Mouse (Mus musculus) monocyte, adult 2 months (primary cell): Measurements from ENCODE around the gene Prc1.
A peak's percentile ranks its signal among the peaks of the same experiment; 100 is the strongest.

Experiments
- DNase-seq, 2 experiments: peaks; one replicate each; pipeline ENCODE4 v3.0.0; 2022; ENCODE audit warnings: low spot score in 2 of 2, low read depth in 1 of 2

Gene Prc1

DNA sequence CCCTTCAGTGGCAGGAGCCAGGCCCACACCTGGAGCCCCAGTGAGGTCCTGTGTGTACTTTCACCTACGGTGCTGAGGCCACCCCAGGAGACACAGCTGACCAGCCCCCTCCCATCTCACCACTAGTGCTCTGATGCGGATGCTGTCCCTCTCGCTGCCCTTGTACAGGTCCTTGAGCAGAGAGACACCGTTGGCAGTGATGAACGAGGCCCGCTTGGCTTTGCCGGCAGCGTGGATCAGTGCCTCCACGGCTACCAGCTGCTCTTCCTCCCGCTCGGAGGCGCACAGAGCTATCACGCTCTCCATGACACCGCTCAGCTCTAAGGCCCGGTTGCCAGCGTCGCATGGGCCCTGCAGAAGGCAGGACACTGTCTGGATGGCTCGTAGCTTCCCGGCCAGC is 37.2 kb downstream of the Prc1 start:
- no peak for DNase-seq

DNA sequence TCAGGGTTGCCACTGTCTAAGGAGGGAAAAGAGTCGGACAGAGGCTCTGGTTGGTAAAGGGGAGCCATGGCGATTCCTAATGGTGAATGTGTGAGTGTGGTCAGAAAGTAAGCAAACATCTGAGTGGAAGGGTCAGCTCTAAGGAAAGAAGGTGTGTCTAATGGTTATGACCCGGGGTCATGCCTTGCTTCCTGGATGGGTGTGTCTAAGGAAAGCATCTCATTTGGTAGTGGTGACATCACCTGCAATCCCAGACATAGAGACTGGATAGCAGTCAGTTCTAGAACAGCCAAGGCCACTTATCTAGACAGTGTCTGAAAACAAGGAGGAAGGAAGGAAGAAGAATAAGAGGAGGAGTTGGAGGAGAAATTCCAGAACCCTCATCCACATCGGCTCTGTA is 40.6 kb downstream of the Prc1 start:
- no peak for DNase-seq

DNA sequence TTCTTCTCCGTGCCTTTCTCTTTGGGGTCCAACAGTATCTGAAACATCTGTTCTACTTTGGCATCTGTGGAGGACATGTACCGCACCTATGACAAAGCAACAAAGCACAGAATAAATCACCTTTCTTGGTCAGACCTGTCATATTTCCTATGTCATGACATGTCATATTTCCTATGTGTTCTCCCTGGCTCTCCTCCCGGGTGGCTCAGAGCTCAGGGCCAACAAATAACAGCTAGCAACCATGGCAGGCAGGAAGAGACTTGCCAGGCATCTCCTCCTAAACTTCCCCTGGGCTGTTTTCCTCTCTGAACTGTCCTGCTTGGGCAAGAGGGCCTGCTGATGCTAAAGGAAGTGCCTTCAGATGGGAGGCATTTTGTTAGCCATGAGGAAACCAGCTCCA is 42.7 kb downstream of the Prc1 start:
- DNase-seq: no peak

DNA sequence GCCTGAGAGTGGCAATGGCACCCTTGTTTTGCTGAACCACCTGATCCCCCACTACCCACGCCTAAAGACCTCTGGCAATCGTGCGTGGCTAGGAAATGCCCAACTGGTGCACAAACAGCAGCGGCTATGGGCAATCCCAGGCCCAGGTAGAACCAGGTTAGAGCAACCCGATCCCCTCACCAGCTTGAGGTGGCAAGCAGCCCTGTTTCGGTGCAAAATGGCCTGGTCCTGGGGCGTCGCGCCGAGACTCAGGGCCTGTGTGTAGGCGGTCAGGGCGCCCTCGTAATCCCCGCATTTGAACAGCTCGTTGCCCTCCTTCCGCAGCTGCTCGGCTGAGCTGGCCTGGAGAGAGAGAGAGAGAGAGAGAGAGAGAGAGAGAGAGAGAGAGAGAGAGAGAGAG is 45.1 kb downstream of the Prc1 start:
- DNase-seq: no peak

DNA sequence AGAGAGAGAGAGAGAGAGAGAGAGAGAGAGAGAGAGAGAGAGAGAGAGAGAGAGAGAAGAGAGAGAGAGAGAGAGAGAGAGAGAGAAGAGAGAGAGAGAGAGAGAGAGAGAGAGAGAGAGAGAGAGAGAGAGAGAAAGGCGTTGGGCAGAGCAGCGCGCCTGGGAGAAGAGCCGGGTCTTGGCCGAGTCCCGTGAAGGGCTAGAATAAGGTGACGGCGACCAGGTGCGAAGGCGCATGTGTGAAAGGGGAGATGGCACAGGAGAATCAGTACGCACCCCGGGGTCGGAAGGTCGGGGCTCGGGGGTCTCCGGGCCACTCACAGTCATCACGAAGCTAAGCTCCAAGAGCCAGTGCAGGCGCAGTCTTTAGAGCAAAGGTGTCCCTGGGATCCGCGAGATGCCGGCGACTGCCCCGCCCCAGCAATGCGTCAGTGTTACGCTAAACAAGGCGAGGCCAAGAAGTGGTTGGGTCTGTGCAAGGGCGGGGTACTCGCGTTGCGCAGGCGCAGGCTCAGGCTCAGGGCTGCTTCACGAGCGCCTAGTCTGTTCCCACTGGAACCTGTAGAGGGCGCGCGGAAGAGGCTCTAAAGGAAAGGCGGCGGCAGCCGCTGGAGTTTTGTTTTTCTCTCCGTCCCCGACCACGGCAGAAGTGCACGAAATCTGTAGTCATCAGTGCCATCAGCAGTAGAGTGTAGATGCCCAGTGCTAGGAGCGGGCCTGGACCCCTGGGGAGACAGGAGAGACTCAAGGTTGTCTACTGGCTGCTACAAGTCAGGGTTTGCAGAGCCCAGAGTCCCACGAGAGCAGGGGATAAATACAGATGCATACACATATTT is 45.8 kb downstream of the Prc1 start:
- peak; percentile 91 to 95 for DNase-seq

DNA sequence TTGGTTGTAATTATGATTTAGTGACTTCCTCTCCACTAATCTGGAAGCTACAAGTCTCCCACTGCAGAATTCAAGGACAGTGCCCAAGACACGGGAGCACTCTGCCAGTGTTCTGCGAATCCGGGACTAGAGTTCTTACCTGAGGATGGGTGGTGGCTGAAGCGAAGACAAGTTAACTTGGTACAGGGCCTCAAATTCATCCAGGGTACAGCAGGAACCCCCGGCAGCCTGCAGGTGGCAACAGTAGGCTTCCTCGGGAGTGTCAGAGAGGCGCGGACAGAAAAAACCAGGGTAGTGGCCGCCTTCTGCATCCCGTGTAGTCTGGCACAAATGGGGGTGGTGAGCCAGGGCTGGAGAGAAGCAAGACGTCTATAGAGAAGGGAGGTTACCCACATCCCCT is 46.5 kb downstream of the Prc1 start, which contains the start of gene Unc45a:
TSS of gene Unc45a (minus strand) at position 213 of the 400 bp plus-strand sequence.
- DNase-seq: peak in 1 of 2 experiments; percentile 54

DNA sequence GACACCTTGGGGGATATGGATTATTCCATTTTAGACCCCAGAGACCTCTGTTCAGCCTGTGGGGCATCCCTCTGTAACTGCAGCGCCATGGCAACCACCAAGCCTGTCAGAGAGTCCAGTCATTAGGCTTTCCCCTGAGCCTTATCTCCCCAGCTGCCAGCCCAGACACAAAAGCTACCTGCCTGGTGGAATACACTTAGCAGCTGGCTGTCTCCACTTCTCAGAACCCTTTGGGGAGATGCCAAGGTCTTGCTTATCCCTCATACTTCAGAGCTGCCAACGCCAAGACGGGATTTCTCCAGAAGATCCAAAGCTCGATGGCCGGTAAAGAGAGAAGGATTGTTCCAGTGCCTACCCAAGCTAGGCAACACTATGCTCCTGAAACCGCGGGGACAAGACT is 47.5 kb downstream of the Prc1 start:
- no peak for DNase-seq

DNA sequence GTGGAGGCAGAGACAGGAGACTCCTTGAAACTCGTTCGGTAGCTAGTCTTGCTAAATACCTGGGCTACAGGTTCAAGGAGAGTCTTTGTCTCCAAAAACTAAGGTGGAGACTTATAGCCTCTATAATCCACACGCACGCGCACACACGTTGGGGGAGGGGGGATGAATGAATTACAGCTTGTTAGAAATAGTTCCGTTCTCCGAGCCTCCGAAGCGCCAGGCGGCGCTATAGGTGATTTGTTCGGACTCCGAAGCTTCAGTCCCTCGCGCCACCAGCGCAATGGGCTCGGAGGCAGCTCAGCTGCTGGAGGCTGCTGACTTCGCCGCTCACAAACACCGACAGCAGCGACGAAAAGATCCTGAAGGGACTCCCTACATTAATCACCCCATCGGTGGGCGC is 48.6 kb downstream of the Prc1 start, which contains the start of gene Hddc3:
TSS of gene Hddc3 (plus strand) at position 247 of the 400 bp plus-strand sequence.
- peak; percentile 75 to 90 for DNase-seq

DNA sequence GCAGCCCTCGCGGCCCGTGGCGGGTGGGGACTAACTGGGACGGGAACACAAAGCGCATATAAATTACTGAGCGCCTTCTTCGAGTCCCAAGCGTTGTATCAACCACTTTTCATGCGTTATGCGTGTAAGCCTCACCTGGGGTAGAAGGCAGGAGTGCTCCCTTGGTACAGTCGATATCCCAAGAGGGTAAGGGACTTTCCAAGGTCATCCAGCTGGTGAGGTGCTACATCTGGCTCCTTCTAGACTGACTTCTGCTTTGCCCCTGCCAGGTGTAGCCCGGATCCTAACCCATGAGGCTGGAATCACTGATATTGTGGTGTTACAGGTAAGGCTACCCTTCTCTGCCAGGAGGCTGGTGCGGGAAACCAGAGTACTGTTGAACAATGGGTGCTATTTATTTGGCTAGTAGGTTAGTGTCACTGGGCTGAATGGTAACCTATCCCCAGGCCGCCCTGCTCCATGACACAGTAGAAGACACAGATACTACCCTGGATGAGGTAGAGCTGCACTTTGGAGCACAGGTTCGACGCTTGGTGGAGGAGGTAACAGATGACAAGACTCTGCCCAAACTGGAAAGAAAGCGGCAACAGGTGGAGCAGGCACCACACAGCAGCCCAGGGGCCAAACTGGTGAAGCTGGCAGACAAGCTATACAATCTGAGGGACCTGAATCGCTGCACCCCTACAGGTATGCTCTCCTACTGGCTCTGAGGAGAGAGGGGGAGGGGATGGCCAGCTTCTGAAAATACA is 49.2 kb downstream of the Prc1 start:
- DNase-seq: no peak

DNA sequence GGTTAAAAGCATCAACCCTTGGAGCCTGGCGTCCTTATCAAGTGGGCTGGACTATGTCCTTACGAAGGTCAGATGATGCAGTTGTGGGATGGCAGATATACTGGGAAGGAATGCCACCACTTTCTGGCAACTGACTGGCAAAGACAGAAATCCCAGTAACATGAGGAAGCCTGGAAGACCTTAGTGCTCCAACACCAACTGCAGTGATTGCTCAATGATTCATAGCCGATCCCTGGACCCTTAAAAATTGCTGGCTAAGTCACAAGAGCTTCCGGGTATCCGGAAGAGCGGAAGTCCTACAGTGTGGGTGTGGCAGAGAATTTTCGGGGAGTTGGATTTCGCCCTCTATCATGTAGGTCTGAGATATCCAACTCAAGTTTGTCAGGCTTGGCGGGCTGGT is 51.9 kb downstream of the Prc1 start:
- DNase-seq: no peak

DNA sequence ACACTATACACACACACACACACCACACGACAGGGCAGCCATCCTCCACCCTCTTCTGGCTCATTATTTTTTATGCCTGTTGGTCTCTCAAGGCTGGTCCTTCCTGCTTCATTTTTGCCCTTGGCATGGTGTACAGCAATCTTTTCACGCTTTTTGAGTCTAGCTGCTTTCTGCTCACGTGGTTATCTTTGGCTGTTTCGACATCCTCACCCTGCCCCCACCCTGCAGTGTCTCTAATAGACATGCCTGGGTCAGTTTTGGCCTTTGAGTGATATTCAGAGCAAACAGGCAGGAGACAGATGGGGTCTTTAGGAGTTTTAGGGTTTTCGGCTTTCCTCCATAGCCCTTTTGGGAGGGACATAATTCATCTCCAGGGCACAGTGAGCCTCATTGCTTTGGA is 52.6 kb downstream of the Prc1 start:
- no peak for DNase-seq

DNA sequence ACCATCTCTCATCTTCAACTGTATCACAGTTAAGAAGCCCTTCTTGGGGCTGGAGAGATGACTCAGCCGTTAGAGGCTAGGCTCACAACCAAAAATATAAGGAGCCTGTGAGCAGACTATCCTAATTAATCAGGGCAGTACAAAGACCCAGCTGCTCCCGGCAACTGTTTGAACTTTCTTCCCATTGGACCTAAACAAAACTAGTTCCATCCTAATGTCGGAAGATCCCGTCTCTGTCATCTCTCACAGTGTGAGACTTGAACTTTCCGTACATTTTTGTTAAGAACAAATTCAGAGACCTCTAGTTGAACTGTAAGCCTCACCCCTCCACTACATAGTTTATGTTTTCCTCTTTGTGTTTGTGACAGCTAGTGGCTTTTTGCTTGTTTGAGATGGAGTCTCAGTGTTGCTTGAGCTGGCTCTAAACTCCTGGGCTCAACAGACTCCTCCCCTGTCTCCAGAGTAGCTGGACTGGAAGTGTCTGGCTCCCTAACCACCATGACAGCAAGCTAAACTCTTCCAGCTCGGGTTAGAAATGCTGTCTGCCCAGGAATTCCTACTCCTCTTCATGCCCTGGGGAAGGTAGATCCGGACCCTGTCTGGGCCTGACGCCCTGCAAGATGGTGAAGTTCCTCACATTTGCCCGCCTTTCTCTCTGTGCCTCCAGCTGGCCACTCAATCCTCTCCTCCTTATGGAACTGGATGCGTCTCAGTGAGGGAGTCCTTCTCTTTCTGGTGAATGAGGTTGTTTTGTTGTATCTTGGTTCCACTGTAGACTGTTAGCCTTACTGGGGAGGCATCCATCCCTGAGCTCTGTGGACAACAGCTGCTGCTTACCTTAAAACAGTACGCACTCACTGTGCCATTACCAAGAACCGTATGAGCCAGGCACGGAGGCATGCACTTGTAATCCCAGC is 53.7 kb downstream of the Prc1 start:
- no peak for DNase-seq

DNA sequence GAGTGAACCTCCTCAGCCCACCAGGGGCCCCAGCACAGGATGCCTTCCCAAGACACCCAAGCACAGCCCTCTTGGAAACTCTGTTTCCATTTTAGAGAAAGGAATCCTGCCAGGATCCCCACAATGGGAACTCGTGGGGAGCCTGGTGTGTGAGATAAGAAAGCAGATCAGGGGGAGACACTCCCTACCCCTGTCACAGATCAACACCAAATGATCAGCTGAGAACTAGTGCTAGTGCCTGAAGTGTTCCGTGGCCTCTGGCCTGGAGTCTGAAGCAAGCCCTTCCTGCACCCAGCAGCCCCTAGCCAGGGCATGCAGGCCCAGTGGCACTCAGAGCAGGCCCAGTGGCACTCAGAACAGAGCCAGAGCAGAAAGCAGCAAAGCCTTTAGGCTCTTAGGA is 56.6 kb downstream of the Prc1 start:
- DNase-seq: no peak

DNA sequence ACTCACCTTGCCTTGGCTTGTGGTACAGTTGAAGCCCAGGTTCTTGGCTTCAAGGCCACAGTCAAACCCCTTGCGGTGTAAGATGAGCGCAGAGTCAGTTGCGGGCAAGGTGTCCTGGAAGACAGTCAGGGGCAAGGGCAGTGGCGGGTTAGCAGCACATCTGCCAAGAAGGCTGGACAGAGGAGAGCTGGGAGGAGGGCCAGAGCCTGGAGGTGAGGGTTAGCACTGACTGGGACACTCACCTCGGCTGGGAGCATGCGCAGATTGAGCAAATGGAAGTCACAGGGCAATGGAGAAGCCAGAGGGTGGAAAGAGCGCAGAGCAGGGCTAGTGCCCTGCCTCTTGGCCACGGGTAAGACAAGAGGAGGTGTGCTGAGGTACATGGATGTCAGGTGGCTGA is 58.7 kb downstream of the Prc1 start:
- no peak for DNase-seq

DNA sequence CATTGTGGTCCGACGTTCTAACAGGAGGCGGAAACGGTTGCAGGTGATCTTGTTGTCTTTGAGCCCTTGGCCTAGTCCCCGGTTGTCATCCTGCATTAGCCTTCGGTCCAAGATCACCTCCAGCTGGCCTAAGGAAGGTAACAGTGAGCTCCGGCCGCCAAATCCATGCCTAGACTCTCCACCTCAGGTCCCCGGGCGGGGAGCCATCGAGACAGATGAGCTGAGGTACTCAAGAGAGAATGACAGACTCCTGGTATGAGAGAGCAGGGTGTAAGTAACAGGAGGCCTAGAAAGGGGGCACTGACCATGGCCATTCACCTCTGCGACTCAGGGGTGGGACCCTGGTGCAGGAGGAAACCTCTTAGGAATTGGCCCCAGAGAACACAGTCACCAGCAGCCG is 62.1 kb downstream of the Prc1 start:
- no peak for DNase-seq

DNA sequence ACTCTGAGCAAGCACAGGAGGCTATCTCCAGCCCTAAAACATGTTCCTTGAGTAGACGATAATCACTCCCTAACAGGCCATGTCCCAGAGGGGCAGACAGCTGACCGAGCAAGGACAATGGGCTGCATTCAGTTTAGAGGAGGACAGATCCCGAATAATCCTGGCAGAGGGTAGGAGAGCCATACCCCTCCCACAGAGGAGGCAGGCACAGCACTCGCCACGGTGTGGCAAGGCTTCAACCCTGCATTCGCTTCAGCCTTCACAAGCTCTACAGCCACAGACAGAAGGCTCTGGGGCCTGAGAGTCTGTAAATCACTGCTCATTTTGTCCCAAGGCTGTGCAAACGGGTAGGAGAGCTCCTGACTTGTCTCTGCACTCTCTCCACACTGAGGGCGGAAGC is 62.9 kb downstream of the Prc1 start:
- DNase-seq: no peak

DNA sequence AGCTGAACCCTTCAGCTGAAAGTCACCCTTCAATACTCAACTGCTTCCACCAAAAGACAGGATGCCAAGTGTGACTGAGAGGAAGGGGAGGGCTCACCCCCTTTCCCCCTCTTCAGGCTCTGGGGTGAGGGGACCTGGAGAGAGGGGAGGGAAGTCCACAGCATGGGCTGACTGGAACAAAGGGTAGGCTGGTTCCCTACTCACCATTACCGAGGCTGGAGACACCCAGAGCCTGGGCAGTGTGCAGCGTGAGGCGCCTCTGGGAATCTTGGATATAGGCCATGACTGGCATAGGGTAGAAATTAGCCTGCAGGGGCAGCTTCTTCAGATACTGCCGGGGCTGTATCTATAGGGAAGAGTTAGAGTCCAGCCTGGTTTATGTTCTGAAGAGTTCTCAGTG is 63.8 kb downstream of the Prc1 start:
- DNase-seq: no peak

DNA sequence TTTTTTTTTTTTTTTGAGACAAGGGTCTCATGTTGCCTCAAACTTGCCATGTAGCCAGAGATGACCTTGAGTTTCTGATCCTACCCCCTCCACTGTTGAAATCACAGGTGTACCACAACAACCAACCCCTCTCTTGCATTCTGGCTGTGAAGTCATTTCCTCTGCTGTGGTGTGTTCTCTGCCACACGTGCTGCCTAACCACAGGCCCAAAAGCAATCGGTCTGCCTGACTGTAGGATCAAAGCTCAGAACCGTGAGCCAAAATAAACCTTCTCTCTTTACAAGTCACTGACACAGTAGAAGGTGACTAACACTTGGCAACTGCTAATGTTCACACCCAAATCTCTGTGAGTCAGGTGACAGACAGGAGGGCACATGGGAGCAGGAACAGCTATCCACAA is 66.2 kb downstream of the Prc1 start:
- DNase-seq: no peak

DNA sequence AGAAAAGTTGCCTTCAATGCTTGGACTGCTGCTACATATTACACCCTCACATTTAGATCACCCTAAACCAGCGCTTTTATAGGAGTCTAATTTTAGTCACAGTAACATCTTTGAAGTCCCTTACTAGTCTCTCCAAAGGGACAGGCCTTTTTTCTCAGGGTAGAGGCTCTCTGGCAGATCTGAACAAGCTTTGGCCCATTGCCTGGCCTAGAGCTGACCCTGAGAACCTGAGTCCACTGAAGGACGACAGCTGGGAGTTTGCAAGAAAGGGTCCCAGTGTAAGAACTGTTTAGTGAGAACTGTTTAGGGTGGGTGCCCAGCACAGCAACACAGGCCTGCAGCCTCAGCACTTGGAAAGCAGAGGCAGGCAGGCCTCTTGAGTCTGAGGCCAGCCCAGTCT is 71.5 kb downstream of the Prc1 start:
- no peak for DNase-seq
